Mouse (Mus musculus) spleen, adult 2 months (tissue): ENCODE data around the gene Parp6.

Experiments
- CTCF ChIP-seq: fragments of 200-500 bp; IDR thresholded peaks from 2 replicates; pipeline ENCODE4 v1.5.1; 2011; ENCODE audit warnings: mild to moderate bottlenecking, inconsistent platforms; ENCODE audit not compliant: insufficient read depth, insufficient read length, insufficient replicate concordance; ENCODE audit errors: extremely low read depth
- POLR2A ChIP-seq: fragments of 200-500 bp; IDR thresholded peaks from 2 replicates; pipeline ENCODE4 v1.6.1; 2011; ENCODE audit warnings: low read depth, low read length, inconsistent platforms

DNA sequence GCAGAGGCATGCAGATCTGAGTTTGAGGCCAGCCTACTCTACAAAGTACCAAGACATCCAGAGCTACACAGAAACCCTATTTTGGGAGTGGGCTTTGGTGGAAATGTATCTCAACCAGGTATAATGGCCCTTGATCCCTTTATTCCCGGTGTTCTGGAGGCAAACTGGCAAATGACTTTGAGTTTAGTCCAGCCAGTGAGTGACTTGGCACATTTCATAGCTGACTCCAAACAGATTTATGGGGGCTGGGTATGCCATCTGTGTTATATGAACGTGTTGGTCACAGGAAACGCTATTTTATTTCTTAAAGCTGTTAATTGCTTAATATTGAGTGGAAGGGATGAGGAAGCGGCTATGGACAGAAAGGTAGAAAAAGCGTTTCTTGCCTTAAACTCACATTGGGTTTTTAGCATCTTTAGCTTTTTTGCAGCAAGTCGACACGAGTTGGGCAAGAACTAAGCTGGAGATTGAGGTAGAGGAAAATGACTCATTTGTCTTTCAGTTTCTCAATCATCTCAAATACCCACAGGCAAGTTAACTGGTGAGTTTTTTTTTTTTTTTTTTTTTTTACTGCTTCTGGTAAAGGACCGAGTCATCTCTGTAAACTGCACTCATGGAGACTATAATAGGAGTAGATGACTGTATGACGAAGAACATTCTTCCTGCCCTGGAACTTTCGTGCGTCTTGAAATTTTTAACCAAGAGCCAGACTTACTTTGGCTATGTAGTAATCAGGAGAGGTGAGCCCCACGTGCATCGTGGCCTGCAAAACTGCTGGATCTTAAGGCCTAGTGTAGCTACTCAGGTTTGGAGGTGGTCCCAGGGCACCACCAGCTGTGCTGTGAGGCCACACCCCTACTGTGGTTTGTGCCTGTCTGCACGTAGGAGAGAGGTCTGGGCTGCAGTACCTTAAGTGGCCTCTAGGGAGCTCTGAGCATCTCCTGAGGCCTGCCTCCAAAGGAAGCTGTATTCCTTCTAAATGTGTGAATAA lies 42.2 kb downstream of the Parp6 start:
- TF ChIP-seq CTCF (peak; percentile 55; the same call in 1 of the 2 replicates), POLR2A (no peak)
